Mouse (Mus musculus): ENCODE data around the gene Zfp146. TPM values are rescaled to one million over a fixed set of nuclear protein-coding genes. Genes with fewer than 3 reads are reported as not detected.
"Not testable (repeated sequence)": the region's sequence is repeated elsewhere in the genome, so short reads cannot be mapped to it uniquely, and the experiment has no call there.

Gene Zfp146
- polyA plus RNA-seq, 1 experiment from 2014 or later: 6.9 TPM

DNA sequence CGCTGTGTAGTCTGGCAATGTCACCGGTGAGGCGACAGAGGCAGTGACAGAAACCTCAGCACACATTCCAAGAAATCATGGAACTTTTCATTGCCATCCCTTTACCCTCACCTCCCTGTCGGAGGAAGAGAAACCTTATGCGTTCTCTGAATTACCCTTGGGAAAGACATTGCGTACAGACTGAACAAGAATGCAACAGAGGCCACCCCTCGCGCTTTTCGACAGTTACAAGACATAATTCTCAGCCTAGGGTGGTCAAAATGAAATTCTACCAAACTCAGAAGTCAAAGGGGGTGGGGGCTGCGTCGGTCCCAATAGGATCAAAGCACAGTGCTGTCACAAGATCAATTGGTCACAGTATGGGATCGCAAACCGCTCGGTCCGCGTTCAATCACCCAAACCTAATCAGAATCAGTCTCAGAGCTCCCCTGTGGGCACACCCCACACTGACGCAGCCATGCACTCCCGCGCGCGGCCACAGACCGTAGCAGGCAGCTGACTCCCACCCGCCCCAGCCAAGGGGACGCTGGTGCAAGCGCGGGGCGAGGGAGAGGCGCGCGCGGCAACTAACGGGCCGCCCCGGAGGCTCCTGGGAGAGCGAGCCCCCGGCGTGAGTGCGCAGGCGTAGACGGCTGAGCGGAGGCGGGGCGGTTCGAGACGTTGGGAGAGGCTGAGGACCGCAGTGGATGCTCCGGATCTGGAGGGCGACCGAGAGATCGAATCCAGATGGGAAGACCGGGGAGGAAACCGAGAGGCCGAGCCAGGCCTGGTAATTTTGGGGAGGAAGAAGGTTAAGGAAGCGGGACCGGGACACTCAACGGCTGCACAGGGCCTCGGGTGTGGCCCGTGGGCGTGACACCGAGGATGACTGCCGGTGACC lies 48.0 kb downstream of the Zfp146 start, which contains the start of gene Zfp382:
Gene Zfp382, plus strand, starts transcription at position 635 of the 880 bp plus-strand sequence.
- under 1% methylated on average over 61 of the region's 61 CpGs for WGBS
- H3K36me3 ChIP-seq: 0 out of 2 replicates have a peak, but pooled peaks cover 11% of the 10 kb centered on the region
- peak; percentile 95 for ATAC-seq (replicated peaks; ENCODE audit: insufficient number of reproducible peaks, insufficient read depth, low FRiP score, low read depth)
- H3K4me1 ChIP-seq (replicated peaks): peaks cover 3% of the 10 kb centered on the region; the same call in 1 of the 2 replicates
- no peaks in the 10 kb centered on the region for H3K27me3 ChIP-seq
- H3K27ac ChIP-seq: peak within 1 kb of the TSS; percentile 91
- no peaks in the 10 kb centered on the region for H3K9me3 ChIP-seq (replicated peaks)
- peak within 1 kb of the TSS; percentile 93 for H3K4me3 ChIP-seq
- H3K4me2 ChIP-seq: peak within 1 kb of the TSS; percentile 92
- peak within 1 kb of the TSS; percentile 83 for H3K9ac ChIP-seq

DNA sequence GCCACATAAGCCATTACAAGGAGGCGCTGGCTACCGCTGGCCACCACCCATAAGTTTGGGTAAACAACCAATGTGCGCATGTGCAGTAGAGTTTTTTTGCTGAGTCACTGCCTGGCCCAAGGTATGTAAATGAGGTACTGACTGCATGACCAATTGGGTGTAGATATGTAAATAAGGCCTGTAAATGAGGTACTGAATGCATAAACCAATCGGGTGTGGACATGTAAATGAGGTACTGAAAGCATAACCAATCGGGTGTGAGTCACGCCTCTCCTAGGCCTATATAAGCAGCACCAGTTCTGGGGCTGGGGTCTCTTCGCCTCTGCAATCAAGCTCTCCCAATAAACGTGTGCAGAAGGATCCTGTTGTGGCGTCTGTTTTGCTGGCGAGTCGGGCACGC lies 51.6 kb downstream of the Zfp146 start:
- not testable (repeated sequence) for H3K36me3 ChIP-seq; ATAC-seq (replicated peaks; ENCODE audit: insufficient number of reproducible peaks, insufficient read depth, low FRiP score, low read depth); H3K9ac ChIP-seq; H3K4me2 ChIP-seq; H3K4me1 ChIP-seq (replicated peaks); H3K9me3 ChIP-seq (replicated peaks); H3K4me3 ChIP-seq; H3K27me3 ChIP-seq; H3K27ac ChIP-seq
- WGBS: 90% methylated on average over 12 of the region's 12 CpGs

DNA sequence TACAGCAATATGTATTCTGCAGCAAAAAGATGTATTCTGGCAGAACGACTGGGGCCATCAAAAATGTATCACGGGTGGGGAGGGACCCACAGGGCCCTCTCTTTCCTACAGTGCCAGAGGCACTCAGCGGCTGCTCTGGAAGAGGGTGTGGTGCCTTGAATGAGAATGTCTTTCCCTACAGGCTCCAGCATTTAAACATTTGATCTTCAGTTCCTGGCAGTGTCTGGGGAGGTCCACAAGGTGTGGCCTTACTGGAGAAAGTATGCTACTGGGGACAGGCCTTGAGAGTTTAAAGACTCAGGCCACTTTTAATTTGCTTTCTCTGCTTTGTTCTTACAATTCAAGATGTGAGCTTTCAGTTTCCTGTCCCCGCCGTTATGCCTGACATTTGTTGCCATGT lies 53.5 kb downstream of the Zfp146 start:
- H3K9ac ChIP-seq: no peak overlapping the region
- H3K4me3 ChIP-seq: no peak overlapping the region
- no peak overlapping the region for H3K27ac ChIP-seq
- H3K9me3 ChIP-seq (replicated peaks): peaks cover 4% of the 10 kb centered on the region; the same call in 1 of the 2 replicates
- no peaks in the 10 kb centered on the region for H3K27me3 ChIP-seq
- ATAC-seq (replicated peaks; ENCODE audit: insufficient number of reproducible peaks, insufficient read depth, low FRiP score, low read depth): no peak
- 90% methylated on average over 5 of the region's 5 CpGs for WGBS
- no peaks in the 10 kb centered on the region for H3K36me3 ChIP-seq
- peaks cover 7% of the 10 kb centered on the region; the same call in 1 of the 2 replicates for H3K4me1 ChIP-seq (replicated peaks)
- no peak overlapping the region for H3K4me2 ChIP-seq

Other genes with a start within 250 kb of the Zfp146 start
- gene Zfp74, start 215.7 kb downstream of the Zfp146 start, polyA plus RNA-seq (2015; fragmentation: Nextera tagmentation; extraction: Ambion mirVana): 6.7 and 9.4 TPM in 2 replicates
- 16.2 and 22.4 TPM in 2 replicates for gene Zfp568, start 185.8 kb downstream of the Zfp146 start, polyA plus RNA-seq (2015; fragmentation: Nextera tagmentation; extraction: Ambion mirVana)
- gene Zfp14, start 118.4 kb downstream of the Zfp146 start, polyA plus RNA-seq (2015; fragmentation: Nextera tagmentation; extraction: Ambion mirVana): 3.3 and 4.1 TPM in 2 replicates
- 3.5 and 4.6 TPM in 2 replicates for gene Zfp82, start 96.8 kb downstream of the Zfp146 start, polyA plus RNA-seq (2015; fragmentation: Nextera tagmentation; extraction: Ambion mirVana)
- 0.59 TPM in 1 of 2 replicates, not detected in the other for gene Gm26920, start 79.3 kb downstream of the Zfp146 start, polyA plus RNA-seq (2015; fragmentation: Nextera tagmentation; extraction: Ambion mirVana)
- gene Zfp566, start 79.2 kb downstream of the Zfp146 start, polyA plus RNA-seq (2015; fragmentation: Nextera tagmentation; extraction: Ambion mirVana): 5.1 and 6.3 TPM in 2 replicates
- gene Zfp260, start 75.0 kb downstream of the Zfp146 start, polyA plus RNA-seq (2015; fragmentation: Nextera tagmentation; extraction: Ambion mirVana): 72.9 and 75.3 TPM in 2 replicates
- gene Zfp382, start 47.8 kb downstream of the Zfp146 start, polyA plus RNA-seq (2015; fragmentation: Nextera tagmentation; extraction: Ambion mirVana): 10.0 and 13.7 TPM in 2 replicates
- gene Cox7a1, start 14.4 kb upstream of the Zfp146 start, polyA plus RNA-seq (2015; fragmentation: Nextera tagmentation; extraction: Ambion mirVana): 369 and 603 TPM in 2 replicates
- 77.4 and 96.6 TPM in 2 replicates for gene Capns1, start 29.1 kb upstream of the Zfp146 start, polyA plus RNA-seq (2015; fragmentation: Nextera tagmentation; extraction: Ambion mirVana)
- gene Polr2i, start 62.2 kb upstream of the Zfp146 start, polyA plus RNA-seq (2015; fragmentation: Nextera tagmentation; extraction: Ambion mirVana): 99.7 and 105 TPM in 2 replicates
- gene Tbcb, start 62.5 kb upstream of the Zfp146 start, polyA plus RNA-seq (2015; fragmentation: Nextera tagmentation; extraction: Ambion mirVana): 125 and 140 TPM in 2 replicates
- gene Ovol3, start 66.0 kb upstream of the Zfp146 start, polyA plus RNA-seq (2015; fragmentation: Nextera tagmentation; extraction: Ambion mirVana): not detected in 2 replicates
- gene Thap8, start 110.3 kb upstream of the Zfp146 start, polyA plus RNA-seq (2015; fragmentation: Nextera tagmentation; extraction: Ambion mirVana): 0.42 and 0.61 TPM in 2 replicates
- 6.7 and 8.6 TPM in 2 replicates for gene Wdr62, start 110.7 kb upstream of the Zfp146 start, polyA plus RNA-seq (2015; fragmentation: Nextera tagmentation; extraction: Ambion mirVana)
- gene Clip3, start 122.0 kb upstream of the Zfp146 start, polyA plus RNA-seq (2015; fragmentation: Nextera tagmentation; extraction: Ambion mirVana): 8.0 and 12.0 TPM in 2 replicates
- 57.4 and 64.4 TPM in 2 replicates for gene Alkbh6, start 139.0 kb upstream of the Zfp146 start, polyA plus RNA-seq (2015; fragmentation: Nextera tagmentation; extraction: Ambion mirVana)
- gene Syne4, start 145.1 kb upstream of the Zfp146 start, polyA plus RNA-seq (2015; fragmentation: Nextera tagmentation; extraction: Ambion mirVana): 6.1 and 18.8 TPM in 2 replicates
- gene E130208F15Rik, start 152.0 kb upstream of the Zfp146 start, polyA plus RNA-seq (2015; fragmentation: Nextera tagmentation; extraction: Ambion mirVana): 5.1 TPM in 1 of 2 replicates, not detected in the other
- 14.4 and 17.5 TPM in 2 replicates for gene Sdhaf1, start 154.1 kb upstream of the Zfp146 start, polyA plus RNA-seq (2015; fragmentation: Nextera tagmentation; extraction: Ambion mirVana)
- 1.4 and 2.1 TPM in 2 replicates for gene Lrfn3, start 193.0 kb upstream of the Zfp146 start, polyA plus RNA-seq (2015; fragmentation: Nextera tagmentation; extraction: Ambion mirVana)
- gene Tyrobp, start 244.0 kb upstream of the Zfp146 start, polyA plus RNA-seq (2015; fragmentation: Nextera tagmentation; extraction: Ambion mirVana): 27.1 and 46.0 TPM in 2 replicates

Data from heart, embryonic 15.5 days (tissue).